ENCODE assay signal across 15 mouse cellular contexts in the genomic region with DNA sequence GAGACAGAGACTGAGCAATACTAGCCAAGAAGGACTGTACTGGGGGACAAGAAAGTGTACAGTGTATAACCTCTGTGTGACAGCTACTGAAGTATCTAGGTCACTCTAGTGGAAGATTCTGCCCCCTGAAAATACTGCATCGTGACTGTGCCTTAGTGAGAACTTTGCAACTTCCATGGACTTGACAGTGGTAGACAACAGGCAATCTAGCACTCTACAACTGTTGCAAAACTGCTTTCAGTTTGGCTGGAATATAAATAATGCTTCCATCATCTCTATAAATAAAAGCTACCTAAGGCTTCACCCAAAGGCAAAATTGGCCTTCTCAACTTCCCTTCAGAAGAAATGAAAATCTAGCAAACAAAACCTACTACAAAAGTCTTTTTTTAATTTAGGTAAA.
"Had no signal": no experiment of that assay in that cellular context is flagged by ENCODE, and none has a peak within 500 bp of the region (broad histone marks: within the 10 kb centered on the region; RNA-seq: fewer than 3 reads in every experiment).

No protein-coding gene starts in this region.

- H3K9me3 ChIP-seq: kidney, embryonic 15.5 days; liver, embryonic 13.5 days; midbrain, embryonic 12.5 days; midbrain, embryonic 15.5 days; neural tube, embryonic 12.5 days; neural tube, embryonic 15.5 days had no signal

- H3K27me3 ChIP-seq: kidney, embryonic 15.5 days; liver, embryonic 13.5 days; midbrain, embryonic 12.5 days; midbrain, embryonic 15.5 days; neural tube, embryonic 12.5 days; neural tube, embryonic 15.5 days had no signal

- H3K4me1 ChIP-seq: liver, embryonic 13.5 days; midbrain, embryonic 15.5 days; neural tube, embryonic 12.5 days had no signal

- H3K9ac ChIP-seq: kidney, embryonic 15.5 days; liver, embryonic 13.5 days; midbrain, embryonic 12.5 days; midbrain, embryonic 15.5 days; neural tube, embryonic 12.5 days; neural tube, embryonic 15.5 days had no signal

- H3K27ac ChIP-seq: kidney, embryonic 15.5 days; left cerebral cortex, adult 2 months; liver, embryonic 13.5 days; macrophage; midbrain, embryonic 12.5 days; midbrain, embryonic 15.5 days; neural tube, embryonic 12.5 days; neural tube, embryonic 15.5 days had no signal

- DNase-seq: kidney, adult 8-10 months; kidney, postnatal 10 days; kidney, postnatal 36 days; layer of hippocampus, postnatal 36 days; liver, embryonic 13.5 days; lung, adult 2 months; thymus, adult 18-20 months; thymus, postnatal 36 days had no signal

- H3K4me3 ChIP-seq: kidney, embryonic 15.5 days; left cerebral cortex, adult 2 months; liver, embryonic 13.5 days; midbrain, embryonic 12.5 days; midbrain, embryonic 15.5 days; neural tube, embryonic 12.5 days; neural tube, embryonic 15.5 days had no signal

- H3K4me2 ChIP-seq: kidney, embryonic 15.5 days; liver, embryonic 13.5 days; midbrain, embryonic 12.5 days; midbrain, embryonic 15.5 days; neural tube, embryonic 12.5 days; neural tube, embryonic 15.5 days had no signal

- H3K36me3 ChIP-seq: kidney, embryonic 15.5 days; liver, embryonic 13.5 days; midbrain, embryonic 12.5 days; midbrain, embryonic 15.5 days; neural tube, embryonic 12.5 days; neural tube, embryonic 15.5 days had no signal
